Mouse (Mus musculus) myocyte (in vitro differentiated cells): ENCODE results near the gene Gfra1.

Experiments used
- CEBPB ChIP-seq: IDR thresholded peaks from 2 replicates; pipeline ENCODE4 v1.6.1; 2011; ENCODE audit warnings: mild to moderate bottlenecking, moderate library complexity; ENCODE audit not compliant: poor library complexity, insufficient read depth, severe bottlenecking
- E2F4 ChIP-seq: IDR thresholded peaks from one replicate; pipeline ENCODE4 v1.6.1; 2011; ENCODE audit warnings: mild to moderate bottlenecking, control low read depth, moderate library complexity; ENCODE audit not compliant: insufficient read depth
- MAX ChIP-seq: IDR thresholded peaks from one replicate; pipeline ENCODE4 v1.6.1; 2011; ENCODE audit warnings: low read depth, mild to moderate bottlenecking, control low read depth
- MYOD1 ChIP-seq, 3 experiments: IDR thresholded peaks; one replicate each; pipeline ENCODE4 v1.6.1; 2011; ENCODE audit warnings: control low read depth in 2 of 3, low read depth in 2 of 3, mild to moderate bottlenecking in 2 of 3, moderate library complexity in 1 of 3; ENCODE audit not compliant: insufficient read length in 2 of 3, control insufficient read depth in 1 of 3
- MYOG ChIP-seq, 3 experiments: IDR thresholded peaks; one replicate each; pipeline ENCODE4 v1.6.1; 2011; ENCODE audit warnings: control low read depth in 2 of 3, low read depth in 2 of 3, mild to moderate bottlenecking in 2 of 3; ENCODE audit not compliant: insufficient read length in 2 of 3, control insufficient read depth in 1 of 3, insufficient read depth in 1 of 3
- POLR2A ChIP-seq: IDR thresholded peaks from one replicate; pipeline ENCODE4 v1.6.1; 2011; ENCODE audit warnings: low read depth, mild to moderate bottlenecking, control low read depth, moderate library complexity; ENCODE audit not compliant: insufficient read length
- POLR2AphosphoS2 ChIP-seq: IDR thresholded peaks from one replicate; pipeline ENCODE4 v1.6.1; 2011; ENCODE audit warnings: low read depth, control low read depth; ENCODE audit not compliant: insufficient read length
- REST ChIP-seq: IDR thresholded peaks from one replicate; pipeline ENCODE4 v1.6.1; 2011; ENCODE audit warnings: mild to moderate bottlenecking, control low read depth, moderate library complexity; ENCODE audit not compliant: insufficient read depth, insufficient read length
- SRF ChIP-seq: IDR thresholded peaks from one replicate; pipeline ENCODE4 v1.6.1; 2011; ENCODE audit warnings: low read depth; ENCODE audit not compliant: control insufficient read depth, insufficient read length
- TCF12 ChIP-seq: IDR thresholded peaks from one replicate; pipeline ENCODE4 v1.6.1; 2011; ENCODE audit warnings: mild to moderate bottlenecking, control low read depth; ENCODE audit not compliant: poor library complexity, insufficient read depth, severe bottlenecking
- USF1 ChIP-seq: IDR thresholded peaks from one replicate; pipeline ENCODE4 v1.6.1; 2011; ENCODE audit warnings: low read depth, mild to moderate bottlenecking, control low read depth, moderate library complexity

GRCm38 (mm10) chr19:58360982-58361381, 94.7 kb downstream of the Gfra1 start:
- no peak for TF ChIP-seq POLR2A
- TF ChIP-seq CEBPB = no peak
- no peak for TF ChIP-seq POLR2AphosphoS2
- TF ChIP-seq E2F4 = no peak
- no peak for TF ChIP-seq USF1
- TF ChIP-seq MYOD1 (IDR thresholded peaks at IDR 0.05; ENCODE audit: control insufficient read depth in 1 of 3, insufficient read length in 2 of 3, low read depth in 2 of 3) = no peak
- TF ChIP-seq MAX = no peak
- no peak for TF ChIP-seq MYOG (IDR thresholded peaks at IDR 0.05; ENCODE audit: control insufficient read depth in 1 of 3, insufficient read depth in 1 of 3, insufficient read length in 2 of 3, low read depth in 2 of 3)
- TF ChIP-seq SRF = no peak
- no peak for TF ChIP-seq TCF12
- TF ChIP-seq REST = no peak
